Mouse (Mus musculus): Measurements from ENCODE around the gene Gm11757.
"Not testable (repeated sequence)": the region's sequence is repeated elsewhere in the genome, so short reads cannot be mapped to it uniquely, and the experiment has no call there.

Gene Gm11757

DNA sequence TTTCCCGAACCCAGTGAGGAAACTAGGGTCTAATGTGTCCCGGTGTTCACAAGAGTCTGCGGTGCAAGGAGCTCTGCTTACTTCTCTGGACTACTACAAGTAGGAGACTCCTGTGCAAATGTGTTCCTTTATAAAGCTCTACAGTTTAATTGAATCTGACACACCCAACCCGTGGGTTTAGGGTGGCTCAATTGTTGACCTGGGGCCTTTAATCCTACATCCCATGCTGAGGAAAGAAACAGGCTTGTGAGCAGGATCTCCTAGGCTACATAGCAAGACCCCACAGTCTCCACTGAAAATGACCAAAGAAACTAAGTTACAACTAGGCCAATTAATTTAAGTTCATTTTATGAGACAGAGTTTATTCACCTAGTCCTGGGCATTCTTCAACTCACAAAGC is at the start of gene Gm11757:
Gene Gm11757 (minus strand): TSS at position 101 of the 400 bp plus-strand sequence.
- DNase-seq: not testable (repeated sequence)

DNA sequence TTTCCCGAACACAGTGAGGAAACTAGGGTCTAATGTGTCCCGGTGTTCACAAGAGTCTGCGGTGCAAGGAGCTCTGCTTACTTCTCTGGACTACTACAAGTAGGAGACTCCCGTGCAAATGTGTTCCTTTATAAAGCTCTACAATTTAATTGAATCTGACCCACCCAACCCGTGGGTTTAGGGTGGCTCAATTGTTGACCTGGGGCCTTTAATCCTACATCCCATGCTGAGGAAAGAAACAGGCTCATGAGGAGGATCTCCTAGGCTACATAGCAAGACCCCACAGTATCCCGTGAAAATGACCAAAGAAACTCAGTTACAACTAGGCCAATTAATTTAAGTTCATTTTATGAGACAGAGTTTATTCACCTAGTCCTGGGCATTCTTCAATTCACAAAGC is 29.7 kb upstream of the Gm11757 start, which contains the start of gene Gm11756:
Gene Gm11756 (minus strand): TSS at position 101 of the 400 bp plus-strand sequence.
- not testable (repeated sequence) for DNase-seq

DNA sequence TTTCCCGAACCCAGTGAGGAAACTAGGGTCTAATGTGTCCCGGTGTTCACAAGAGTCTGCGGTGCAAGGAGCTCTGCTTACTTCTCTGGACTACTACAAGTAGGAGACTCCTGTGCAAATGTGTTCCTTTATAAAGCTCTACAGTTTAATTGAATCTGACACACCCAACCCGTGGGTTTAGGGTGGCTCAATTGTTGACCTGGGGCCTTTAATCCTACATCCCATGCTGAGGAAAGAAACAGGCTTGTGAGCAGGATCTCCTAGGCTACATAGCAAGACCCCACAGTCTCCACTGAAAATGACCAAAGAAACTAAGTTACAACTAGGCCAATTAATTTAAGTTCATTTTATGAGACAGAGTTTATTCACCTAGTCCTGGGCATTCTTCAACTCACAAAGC is 14.9 kb upstream of the Gm11757 start, which contains the start of gene Gm13871:
Gene Gm13871 (minus strand): TSS at position 101 of the 400 bp plus-strand sequence.
- not testable (repeated sequence) for DNase-seq

DNA sequence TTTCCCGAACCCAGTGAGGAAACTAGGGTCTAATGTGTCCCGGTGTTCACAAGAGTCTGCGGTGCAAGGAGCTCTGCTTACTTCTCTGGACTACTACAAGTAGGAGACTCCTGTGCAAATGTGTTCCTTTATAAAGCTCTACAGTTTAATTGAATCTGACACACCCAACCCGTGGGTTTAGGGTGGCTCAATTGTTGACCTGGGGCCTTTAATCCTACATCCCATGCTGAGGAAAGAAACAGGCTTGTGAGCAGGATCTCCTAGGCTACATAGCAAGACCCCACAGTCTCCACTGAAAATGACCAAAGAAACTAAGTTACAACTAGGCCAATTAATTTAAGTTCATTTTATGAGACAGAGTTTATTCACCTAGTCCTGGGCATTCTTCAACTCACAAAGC is 14.7 kb downstream of the Gm11757 start, which contains the start of gene Gm11758:
Gene Gm11758 (minus strand): TSS at position 101 of the 400 bp plus-strand sequence.
- not testable (repeated sequence) for DNase-seq
